In genomic region chr7:127925252-127925651, GRCm38 (mm10) we compare ENCODE assay signal across 16 mouse cellular contexts. TPM values are rescaled to one million over a fixed set of nuclear protein-coding genes. Genes with fewer than 3 reads are reported as not detected.
A peak's percentile ranks its signal among the peaks of the same experiment; 100 is the strongest.
DNase-seq lines count a peak whose midpoint lies in the region; ATAC-seq and TF ChIP-seq lines count a peak whose summit lies in the region.
"Had no signal": no experiment of that assay in that cellular context is flagged by ENCODE, and none has a peak within 500 bp of the region (broad histone marks: within the 10 kb centered on the region; RNA-seq: fewer than 3 reads in every experiment).

No protein-coding gene starts in this region.

- H3K9ac ChIP-seq in limb, embryonic 14.5 days (ENCODE audit: low read depth, low read length, severe bottlenecking), result no peak overlapping the region
- H3K9ac ChIP-seq in lung, embryonic 14.5 days, result peak overlapping the region; percentile 18; the same call in 1 of the 2 replicates
- no peak overlapping the region for H3K9ac ChIP-seq in hindbrain, embryonic 12.5 days
- H3K9ac ChIP-seq in midbrain, embryonic 14.5 days (replicated peaks; ENCODE audit: low read length), result no peak overlapping the region
- H3K9ac ChIP-seq: forebrain, embryonic 13.5 days; neural tube, embryonic 12.5 days had no signal

- peak; percentile 30 for DNase-seq in limb, embryonic 14.5 days (ENCODE audit: low spot score)
- no peak for DNase-seq in limb, embryonic 10.5 days (ENCODE audit: low spot score)
- peak; percentile 96 for DNase-seq in kidney, adult 2 months
- peak; percentile 81 for DNase-seq in lung, embryonic 14.5 days
- DNase-seq in thymus, postnatal 36 days, result no peak
- no peak for DNase-seq in midbrain, embryonic 14.5 days
- no peak for DNase-seq in spleen, postnatal 14 days (ENCODE audit: low spot score in 2 of 2)
- DNase-seq: adrenal gland, postnatal 25 days; B cell, adult 2 months; cerebellum, adult 2 months; gastrocnemius, postnatal 25 days; thymus, postnatal 14 days had no signal

- ATAC-seq in limb, embryonic 14.5 days (ENCODE audit: low FRiP score, low read depth), result no peak
- peak; percentile 75 for ATAC-seq in lung, embryonic 14.5 days (ENCODE audit: insufficient read depth)
- ATAC-seq in hindbrain, embryonic 12.5 days (ENCODE audit: low FRiP score), result no peak
- ATAC-seq in midbrain, embryonic 14.5 days (ENCODE audit: low FRiP score, low TSS enrichment), result no peak
- ATAC-seq: forebrain, embryonic 13.5 days had no signal

- no peak overlapping the region for H3K27ac ChIP-seq in limb, embryonic 14.5 days (replicated peaks; ENCODE audit: low read depth, low read length)
- H3K27ac ChIP-seq in limb, embryonic 10.5 days, result no peak overlapping the region
- peak overlapping the region; percentile 96 for H3K27ac ChIP-seq in kidney, adult 2 months (ENCODE audit: insufficient read depth, low read depth, low read length)
- peak overlapping the region; percentile 93 for H3K27ac ChIP-seq in lung, embryonic 14.5 days (ENCODE audit: low read depth)
- no peak overlapping the region for H3K27ac ChIP-seq in hindbrain, embryonic 12.5 days
- no peak overlapping the region for H3K27ac ChIP-seq in midbrain, embryonic 14.5 days (replicated peaks; ENCODE audit: low read depth, low read length)
- H3K27ac ChIP-seq: forebrain, embryonic 13.5 days; neural tube, embryonic 12.5 days had no signal

- no peak for TF ChIP-seq POLR2A in limb, embryonic 14.5 days (IDR thresholded peaks at IDR 0.05; ENCODE audit: borderline replicate concordance, extremely low read depth, insufficient read depth, insufficient read length)
- TF ChIP-seq POLR2A in kidney, adult 2 months (IDR thresholded peaks at IDR 0.05; ENCODE audit: low read depth, low read length), result no peak

- H3K36me3 ChIP-seq in limb, embryonic 14.5 days (ENCODE audit: control insufficient read depth, insufficient read depth, low read length), result peaks cover 38% of the 10 kb centered on the region
- peaks cover 69% of the 10 kb centered on the region for H3K36me3 ChIP-seq in limb, embryonic 10.5 days
- H3K36me3 ChIP-seq in kidney, adult 2 months (ENCODE audit: control insufficient read depth, insufficient read depth, low read length), result peaks cover 9% of the 10 kb centered on the region; the same call in 1 of the 2 replicates
- H3K36me3 ChIP-seq in lung, embryonic 14.5 days (ENCODE audit: insufficient read depth), result peaks cover 54% of the 10 kb centered on the region
- peaks cover 53% of the 10 kb centered on the region for H3K36me3 ChIP-seq in hindbrain, embryonic 12.5 days
- peaks cover 66% of the 10 kb centered on the region for H3K36me3 ChIP-seq in midbrain, embryonic 14.5 days (ENCODE audit: control insufficient read depth, insufficient read depth, low read length)

- H3K4me1 ChIP-seq in limb, embryonic 14.5 days (ENCODE audit: control insufficient read depth, insufficient read depth, low read length), result peaks cover 11% of the 10 kb centered on the region
- H3K4me1 ChIP-seq in limb, embryonic 10.5 days, result peaks cover 16% of the 10 kb centered on the region
- H3K4me1 ChIP-seq in kidney, adult 2 months (ENCODE audit: control insufficient read depth, insufficient read depth, low read length), result peaks cover 46% of the 10 kb centered on the region
- peaks cover 12% of the 10 kb centered on the region; the same call in 1 of the 2 replicates for H3K4me1 ChIP-seq in lung, embryonic 14.5 days (ENCODE audit: insufficient read depth)
- H3K4me1 ChIP-seq in hindbrain, embryonic 12.5 days, result 0 out of 2 replicates have a peak, but pooled peaks cover 4% of the 10 kb centered on the region
- no peaks in the 10 kb centered on the region for H3K4me1 ChIP-seq in midbrain, embryonic 14.5 days (ENCODE audit: control insufficient read depth, insufficient read depth, low read length)
- H3K4me1 ChIP-seq: forebrain, embryonic 13.5 days; neural tube, embryonic 12.5 days had no signal

- no peak overlapping the region for H3K4me3 ChIP-seq in limb, embryonic 14.5 days (replicated peaks; ENCODE audit: low read length)
- H3K4me3 ChIP-seq in limb, embryonic 10.5 days, result no peak overlapping the region
- H3K4me3 ChIP-seq in kidney, adult 2 months (ENCODE audit: insufficient read depth, low read depth, low read length), result no peak overlapping the region; the same call in 1 of the 2 replicates
- H3K4me3 ChIP-seq in lung, embryonic 14.5 days (ENCODE audit: low read depth, low read length), result no peak overlapping the region
- H3K4me3 ChIP-seq in hindbrain, embryonic 12.5 days, result no peak overlapping the region
- no peak overlapping the region for H3K4me3 ChIP-seq in midbrain, embryonic 14.5 days (replicated peaks; ENCODE audit: low read depth, low read length)
- H3K4me3 ChIP-seq: forebrain, embryonic 13.5 days; megakaryocyte, embryonic 14.5 days; neural tube, embryonic 12.5 days had no signal

- 69% methylated on average over 5 of the region's 5 CpGs for WGBS in limb, embryonic 14.5 days
- WGBS in limb, embryonic 10.5 days, result 69% methylated on average over 5 of the region's 5 CpGs
- WGBS in kidney, adult 2 months, result 36% methylated on average over 5 of the region's 5 CpGs
- WGBS in lung, embryonic 14.5 days, result 63% methylated on average over 5 of the region's 5 CpGs
- WGBS in hindbrain, embryonic 12.5 days, result 67% methylated on average over 5 of the region's 5 CpGs
- WGBS in midbrain, embryonic 14.5 days, result 66% methylated on average over 5 of the region's 5 CpGs

- TF ChIP-seq CTCF in kidney, adult 2 months (conservative IDR thresholded peaks at IDR 0.05; ENCODE audit: insufficient read depth, insufficient read length, low read depth, low read length), result no peak
- TF ChIP-seq CTCF in lung, embryonic 14.5 days (IDR thresholded peaks at IDR 0.05; ENCODE audit: low read depth), result no peak

- no peaks in the 10 kb centered on the region for H3K9me3 ChIP-seq in limb, embryonic 14.5 days (ENCODE audit: control insufficient read depth, low read length)
- H3K9me3 ChIP-seq in limb, embryonic 10.5 days (replicated peaks), result no peaks in the 10 kb centered on the region
- no peaks in the 10 kb centered on the region for H3K9me3 ChIP-seq in lung, embryonic 14.5 days (ENCODE audit: low read depth, low read length)
- H3K9me3 ChIP-seq in hindbrain, embryonic 12.5 days (replicated peaks), result no peaks in the 10 kb centered on the region
- no peaks in the 10 kb centered on the region for H3K9me3 ChIP-seq in midbrain, embryonic 14.5 days (ENCODE audit: control insufficient read depth, low read length)
- H3K9me3 ChIP-seq: forebrain, embryonic 13.5 days; megakaryocyte, embryonic 14.5 days; neural tube, embryonic 12.5 days had no signal

- no peak overlapping the region for H3K4me2 ChIP-seq in limb, embryonic 14.5 days (replicated peaks; ENCODE audit: low read depth, low read length, severe bottlenecking)
- H3K4me2 ChIP-seq in lung, embryonic 14.5 days, result peak overlapping the region; percentile 37; the same call in 1 of the 2 replicates
- H3K4me2 ChIP-seq in hindbrain, embryonic 12.5 days (replicated peaks), result no peak overlapping the region
- H3K4me2 ChIP-seq in midbrain, embryonic 14.5 days (ENCODE audit: low read length), result no peak overlapping the region
- H3K4me2 ChIP-seq: forebrain, embryonic 13.5 days; neural tube, embryonic 12.5 days had no signal

- peaks cover 10% of the 10 kb centered on the region for H3K27me3 ChIP-seq in limb, embryonic 14.5 days (ENCODE audit: control insufficient read depth, insufficient read depth, low read length)
- H3K27me3 ChIP-seq in limb, embryonic 10.5 days (ENCODE audit: low read depth, poor library complexity, severe bottlenecking), result peaks cover 30% of the 10 kb centered on the region
- no peaks in the 10 kb centered on the region for H3K27me3 ChIP-seq in kidney, adult 2 months (replicated peaks; ENCODE audit: control insufficient read depth, insufficient read depth, low read length)
- peaks cover 5% of the 10 kb centered on the region; the same call in 1 of the 2 replicates for H3K27me3 ChIP-seq in lung, embryonic 14.5 days (ENCODE audit: insufficient read depth, low read length)
- peaks cover 29% of the 10 kb centered on the region for H3K27me3 ChIP-seq in hindbrain, embryonic 12.5 days
- H3K27me3 ChIP-seq in midbrain, embryonic 14.5 days (ENCODE audit: control insufficient read depth, insufficient read depth, low read length), result peaks cover 17% of the 10 kb centered on the region

RNA-seq across cellular contexts. Expression of gene Prss8, which starts 4.7 kb away (rescaled TPM):
- polyA plus RNA-seq in limb, embryonic 14.5 days (2012; rRNA removed), result 6.3 and 7.0 TPM in 2 replicates
- polyA plus RNA-seq in limb, embryonic 14.5 days (2014; fragmentation: Nextera tagmentation; extraction: Ambion mirVana), result 6.2 and 7.0 TPM in 2 replicates
- polyA plus RNA-seq in limb, embryonic 10.5 days (2016; fragmentation: Nextera tagmentation; extraction: Ambion mirVana), result 6.3 and 7.2 TPM in 2 replicates
- polyA plus RNA-seq in kidney, adult 2 months (2012; rRNA removed), result 745 and 858 TPM in 2 replicates
- polyA plus RNA-seq in lung, embryonic 14.5 days (2014; fragmentation: Nextera tagmentation; extraction: Ambion mirVana), result 48.8 and 51.7 TPM in 2 replicates
- polyA plus RNA-seq in hindbrain, embryonic 12.5 days (2016; fragmentation: Nextera tagmentation; extraction: Ambion mirVana), result 4.2 and 7.3 TPM in 2 replicates
- 0.28 TPM in 1 of 2 replicates, not detected in the other for polyA plus RNA-seq in midbrain, embryonic 14.5 days (2014; fragmentation: Nextera tagmentation; extraction: Ambion mirVana)

RNA-seq across cellular contexts. Expression of gene Kat8, which starts 12.9 kb away (rescaled TPM):
- polyA plus RNA-seq in limb, embryonic 14.5 days (2012; rRNA removed), result 35.2 and 43.4 TPM in 2 replicates
- polyA plus RNA-seq in limb, embryonic 14.5 days (2014; fragmentation: Nextera tagmentation; extraction: Ambion mirVana), result 39.1 and 45.4 TPM in 2 replicates
- polyA plus RNA-seq in limb, embryonic 10.5 days (2016; fragmentation: Nextera tagmentation; extraction: Ambion mirVana), result 48.0 and 53.0 TPM in 2 replicates
- polyA plus RNA-seq in kidney, adult 2 months (2012; rRNA removed), result 11.8 and 12.2 TPM in 2 replicates
- polyA plus RNA-seq in lung, embryonic 14.5 days (2014; fragmentation: Nextera tagmentation; extraction: Ambion mirVana), result 39.5 and 42.8 TPM in 2 replicates
- polyA plus RNA-seq in hindbrain, embryonic 12.5 days (2016; fragmentation: Nextera tagmentation; extraction: Ambion mirVana), result 49.6 and 50.9 TPM in 2 replicates
- polyA plus RNA-seq in midbrain, embryonic 14.5 days (2014; fragmentation: Nextera tagmentation; extraction: Ambion mirVana), result 44.1 and 51.2 TPM in 2 replicates

RNA-seq across cellular contexts. Expression of gene Prss36, which starts 21.3 kb away (rescaled TPM):
- polyA plus RNA-seq in limb, embryonic 14.5 days (2012; rRNA removed), result 14.5 and 16.9 TPM in 2 replicates
- polyA plus RNA-seq in limb, embryonic 14.5 days (2014; fragmentation: Nextera tagmentation; extraction: Ambion mirVana), result 11.7 and 14.1 TPM in 2 replicates
- polyA plus RNA-seq in limb, embryonic 10.5 days (2016; fragmentation: Nextera tagmentation; extraction: Ambion mirVana), result 9.7 and 10.1 TPM in 2 replicates
- 21.9 and 28.4 TPM in 2 replicates for polyA plus RNA-seq in kidney, adult 2 months (2012; rRNA removed)
- polyA plus RNA-seq in lung, embryonic 14.5 days (2014; fragmentation: Nextera tagmentation; extraction: Ambion mirVana), result 9.2 and 9.7 TPM in 2 replicates
- 10.4 and 12.0 TPM in 2 replicates for polyA plus RNA-seq in hindbrain, embryonic 12.5 days (2016; fragmentation: Nextera tagmentation; extraction: Ambion mirVana)
- 10.4 and 12.0 TPM in 2 replicates for polyA plus RNA-seq in midbrain, embryonic 14.5 days (2014; fragmentation: Nextera tagmentation; extraction: Ambion mirVana)

RNA-seq across cellular contexts. Expression of gene Bckdk, which starts 21.4 kb away (rescaled TPM):
- polyA plus RNA-seq in limb, embryonic 14.5 days (2012; rRNA removed), result 67.0 and 94.6 TPM in 2 replicates
- polyA plus RNA-seq in limb, embryonic 14.5 days (2014; fragmentation: Nextera tagmentation; extraction: Ambion mirVana), result 116 and 122 TPM in 2 replicates
- polyA plus RNA-seq in limb, embryonic 10.5 days (2016; fragmentation: Nextera tagmentation; extraction: Ambion mirVana), result 130 and 137 TPM in 2 replicates
- 148 and 163 TPM in 2 replicates for polyA plus RNA-seq in kidney, adult 2 months (2012; rRNA removed)
- polyA plus RNA-seq in lung, embryonic 14.5 days (2014; fragmentation: Nextera tagmentation; extraction: Ambion mirVana), result 152 and 169 TPM in 2 replicates
- polyA plus RNA-seq in hindbrain, embryonic 12.5 days (2016; fragmentation: Nextera tagmentation; extraction: Ambion mirVana), result 74.4 and 75.1 TPM in 2 replicates
- polyA plus RNA-seq in midbrain, embryonic 14.5 days (2014; fragmentation: Nextera tagmentation; extraction: Ambion mirVana), result 66.1 and 77.3 TPM in 2 replicates

RNA-seq across cellular contexts. Expression of gene Vkorc1, which starts 29.8 kb away (rescaled TPM):
- 242 and 335 TPM in 2 replicates for polyA plus RNA-seq in limb, embryonic 14.5 days (2012; rRNA removed)
- 244 and 256 TPM in 2 replicates for polyA plus RNA-seq in limb, embryonic 14.5 days (2014; fragmentation: Nextera tagmentation; extraction: Ambion mirVana)
- polyA plus RNA-seq in limb, embryonic 10.5 days (2016; fragmentation: Nextera tagmentation; extraction: Ambion mirVana), result 48.3 and 51.8 TPM in 2 replicates
- 289 and 293 TPM in 2 replicates for polyA plus RNA-seq in kidney, adult 2 months (2012; rRNA removed)
- polyA plus RNA-seq in lung, embryonic 14.5 days (2014; fragmentation: Nextera tagmentation; extraction: Ambion mirVana), result 127 and 129 TPM in 2 replicates
- 64.2 and 66.7 TPM in 2 replicates for polyA plus RNA-seq in hindbrain, embryonic 12.5 days (2016; fragmentation: Nextera tagmentation; extraction: Ambion mirVana)
- polyA plus RNA-seq in midbrain, embryonic 14.5 days (2014; fragmentation: Nextera tagmentation; extraction: Ambion mirVana), result 53.2 and 64.0 TPM in 2 replicates

Comparison
In these comparisons a context has a peak if more than half of its experiments do, and no peak if none do; other contexts are left out.
1. DNase-seq: peak in limb, embryonic 14.5 days (single experiment), kidney, adult 2 months (single experiment) and lung, embryonic 14.5 days (single experiment); none in limb, embryonic 10.5 days (single experiment), thymus, postnatal 36 days (0 of 2), midbrain, embryonic 14.5 days (single experiment) and spleen, postnatal 14 days (0 of 2).
2. H3K27ac ChIP-seq: peak in kidney, adult 2 months (single experiment) and lung, embryonic 14.5 days (single experiment); none in limb, embryonic 14.5 days (single experiment), limb, embryonic 10.5 days (single experiment), hindbrain, embryonic 12.5 days (single experiment) and midbrain, embryonic 14.5 days (single experiment).
3. RNA of gene Prss8, which starts 4.7 kb away (polyA plus RNA-seq): 745 to 858 TPM in kidney, adult 2 months; 48.8 to 51.7 TPM in lung, embryonic 14.5 days, 4.2 to 7.3 TPM in hindbrain, embryonic 12.5 days, 6.2 to 7.0 TPM in limb, embryonic 14.5 days, 6.3 to 7.2 TPM in limb, embryonic 10.5 days and 0.28 TPM in midbrain, embryonic 14.5 days; every median in the first group is over 10 times any median in the second.